Mouse (Mus musculus) monocyte, adult 59 days (primary cell): ENCODE data around the gene Arhgap36. TPM values are rescaled to one million over a fixed set of nuclear protein-coding genes. Genes with fewer than 3 reads are reported as not detected.

Source experiments
- total RNA-seq, 2 experiments: library from RNA; stranded (reverse); gene quantifications; one replicate each; pipeline ENCODE4 v1.2.4; 2023

Gene Arhgap36
- total RNA-seq, result not detected

DNA sequence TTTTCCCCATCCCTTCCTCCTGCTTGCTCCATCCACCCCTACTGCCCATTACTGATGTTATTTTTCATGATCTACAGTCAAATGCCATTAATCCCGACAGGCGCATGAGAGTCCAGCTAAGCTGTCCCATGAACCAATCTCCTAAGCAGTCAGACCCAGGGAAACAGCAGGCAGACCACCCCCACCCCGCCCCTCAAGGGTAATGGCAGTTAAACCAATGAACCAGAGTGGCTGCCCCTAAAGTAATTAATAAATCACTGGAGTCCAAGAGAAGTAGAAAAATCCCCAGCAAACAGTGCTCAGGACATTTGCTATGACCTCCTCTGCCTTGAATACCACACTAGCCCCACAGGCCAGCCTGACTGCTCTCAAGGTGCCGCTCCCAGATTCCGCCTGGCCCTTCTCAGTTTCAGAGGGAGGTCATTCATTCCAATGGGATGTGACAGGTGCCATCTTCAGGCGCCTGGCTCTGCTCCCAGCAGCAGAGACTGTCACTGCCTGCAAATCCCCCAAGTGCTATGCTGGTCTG, at the start of gene Arhgap36:
Gene Arhgap36, plus strand, starts transcription at position 504 of the 529 bp plus-strand sequence.

Other genes starting within 250 kb of the Arhgap36 start
- 10 to 100 TPM; 18.8 to 19.2 TPM for gene Enox2, start 175.7 kb upstream of the Arhgap36 start, total RNA-seq
- gene Olfr1320, start 208.4 kb downstream of the Arhgap36 start, total RNA-seq, result not detected